Mouse (Mus musculus) bone marrow, adult 2 months (tissue): ENCODE measurements around the gene Ubp1. TPM values are rescaled to one million over a fixed set of nuclear protein-coding genes. Genes with fewer than 3 reads are reported as not detected.

Experiments
- H3K27ac ChIP-seq: fragments of 200-500 bp; 2 replicates; pipeline ENCODE4 v1.5.1; 2012; ENCODE audit warnings: low read depth, mild to moderate bottlenecking, control low read depth, inconsistent platforms, low read length; ENCODE audit not compliant: control insufficient read depth, poor library complexity, insufficient read depth
- H3K4me1 ChIP-seq: fragments of 200-500 bp; 2 replicates; pipeline ENCODE4 v1.6.1; 2011; ENCODE audit warnings: low read length; ENCODE audit not compliant: control insufficient read depth, insufficient read depth
- H3K4me3 ChIP-seq: fragments of 200-500 bp; replicated peaks from 2 replicates; pipeline ENCODE3; 2011; ENCODE audit warnings: mild to moderate bottlenecking, low read depth, low read length, control low read depth; ENCODE audit not compliant: control insufficient read depth
- CTCF ChIP-seq: fragments of 200-500 bp; IDR thresholded peaks from 2 replicates; pipeline ENCODE4 v1.5.1; 2011; ENCODE audit warnings: low read length, control low read depth; ENCODE audit not compliant: control insufficient read depth, insufficient read depth
- POLR2A ChIP-seq: fragments of 200-500 bp; IDR thresholded peaks from 2 replicates; pipeline ENCODE4 v1.6.1; 2011; ENCODE audit warnings: low read depth, mild to moderate bottlenecking, control low read depth, low read length, borderline replicate concordance; ENCODE audit not compliant: control insufficient read depth
- WGBS: fragments of 180-500 bp; shearing (Covaris S2); methylation state at CpG from one replicate; pipeline ENCODE4 v1.1.7; 2018; 5-methylcytosine and 5-hydroxymethylcytosine counted together
- polyA plus RNA-seq: library from polyadenylated mRNA; stranded (reverse); fragments of >200 nt; gene quantifications from 2 replicates; pipeline ENCODE4 v1.2.4, GENCODE M21; 2011; ENCODE audit warnings: low replicate concordance; ENCODE audit not compliant: missing spikeins, insufficient read depth, insufficient read length

Gene Ubp1
- polyA plus RNA-seq, 1 experiment = 110 TPM

DNA sequence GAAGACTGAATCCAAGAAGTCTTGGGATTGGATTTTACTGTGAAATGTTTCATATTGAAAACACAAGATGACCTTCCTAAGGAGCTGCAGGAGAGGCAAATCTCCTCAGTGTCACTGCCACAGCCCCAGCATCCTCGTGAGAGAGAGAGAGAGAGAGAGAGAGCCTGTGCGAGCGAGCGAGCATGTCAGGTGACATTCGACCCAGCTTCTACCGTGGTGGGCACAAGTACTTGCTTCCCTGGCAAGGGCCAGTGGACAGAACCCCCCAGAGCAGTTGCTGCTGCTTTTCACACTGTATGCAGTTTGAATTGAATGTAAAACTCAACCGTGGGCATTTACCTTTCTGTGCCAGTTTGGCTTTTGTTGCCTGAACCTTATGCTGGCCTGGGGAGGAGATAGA, 44.7 kb downstream of the Ubp1 start:
- H3K4me1 ChIP-seq = no peaks in the 10 kb centered on the region
- no peak for TF ChIP-seq CTCF
- TF ChIP-seq POLR2A = no peak
- H3K27ac ChIP-seq = no peak overlapping the region
- WGBS = 88% methylated on average over 7 of the region's 7 CpGs
- no peak overlapping the region for H3K4me3 ChIP-seq

DNA sequence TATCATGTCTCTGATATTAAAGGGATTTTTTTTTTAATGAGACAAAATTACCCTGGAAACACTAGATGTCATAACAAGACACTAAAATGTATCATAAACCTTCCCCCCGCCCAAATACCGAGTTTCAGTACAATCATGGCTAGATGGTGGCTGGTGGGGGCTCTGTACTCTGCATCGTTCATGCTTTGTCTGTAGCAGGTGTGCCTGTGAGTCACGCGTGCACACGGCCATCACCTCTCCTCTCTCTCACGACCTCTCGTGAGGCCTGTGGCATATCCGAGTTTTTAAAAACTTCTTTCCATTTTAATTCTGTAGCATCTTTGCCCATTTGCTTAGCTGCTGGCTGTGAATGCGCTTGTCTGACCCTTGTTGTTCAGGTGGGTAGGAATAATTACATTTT, 45.5 kb downstream of the Ubp1 start:
- no peak for TF ChIP-seq CTCF
- no peak for TF ChIP-seq POLR2A
- Histone ChIP-seq H3K27ac (no peak overlapping the region), H3K4me1 (no peaks in the 10 kb centered on the region), H3K4me3 (no peak overlapping the region)
- WGBS = 94% methylated on average over 10 of the region's 10 CpGs

DNA sequence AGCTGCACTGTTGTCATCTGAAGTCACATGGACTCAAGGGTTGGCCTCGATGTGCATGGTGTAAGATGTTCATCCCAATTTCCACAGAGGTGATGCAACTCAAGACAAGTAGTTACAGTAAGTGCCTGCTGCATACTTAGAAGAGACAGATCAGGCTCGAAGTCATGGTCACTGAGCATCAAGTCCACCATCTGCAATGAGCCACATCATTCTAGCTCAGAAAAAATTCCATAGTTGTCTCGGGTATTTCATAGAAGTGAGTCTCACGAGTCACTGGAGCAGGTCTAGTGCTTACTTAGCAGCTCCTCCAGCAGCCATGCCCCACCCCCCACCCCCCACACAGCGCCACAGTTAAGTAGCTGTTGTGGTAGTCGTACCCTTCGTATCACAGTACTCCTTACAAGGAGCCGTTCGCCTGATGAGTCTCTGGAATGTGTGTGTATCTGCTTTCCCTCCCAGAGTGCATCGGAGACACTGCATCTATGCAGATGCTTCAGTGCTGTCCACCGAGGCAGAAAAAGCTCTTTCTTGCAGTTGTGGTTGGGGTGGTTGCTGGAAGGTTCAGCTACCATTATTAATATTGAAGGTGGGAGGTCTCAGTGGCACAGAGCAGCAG, 46.6 kb downstream of the Ubp1 start:
- Histone ChIP-seq H3K4me3 (no peak overlapping the region), H3K4me1 (no peaks in the 10 kb centered on the region), H3K27ac (no peak overlapping the region)
- 86% methylated on average over 11 of the region's 11 CpGs for WGBS
- TF ChIP-seq POLR2A = no peak
- TF ChIP-seq CTCF = no peak

DNA sequence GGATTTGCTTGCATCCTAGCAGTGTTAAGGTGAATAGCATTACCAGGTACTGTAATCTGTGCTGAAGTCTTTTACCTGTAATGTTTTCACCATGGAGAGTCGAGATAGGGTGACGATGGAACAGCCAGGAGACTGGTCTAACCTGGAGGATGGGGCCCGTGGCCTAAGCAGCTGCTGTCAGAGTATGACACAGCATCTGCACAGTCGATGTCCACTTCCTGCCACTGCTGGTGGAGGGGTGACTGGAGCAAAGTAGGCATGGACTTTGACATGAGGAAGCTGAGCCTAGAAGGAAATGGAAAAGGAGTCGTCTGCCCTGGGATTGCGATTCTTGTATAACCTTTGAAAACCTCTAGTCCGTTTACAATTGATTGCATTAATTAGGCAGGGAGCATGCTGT, 47.9 kb downstream of the Ubp1 start:
- H3K27ac ChIP-seq = no peak overlapping the region
- no peak for TF ChIP-seq CTCF
- no peak for TF ChIP-seq POLR2A
- H3K4me1 ChIP-seq = no peaks in the 10 kb centered on the region
- 39% methylated on average over 7 of the region's 7 CpGs for WGBS
- H3K4me3 ChIP-seq = no peak overlapping the region

DNA sequence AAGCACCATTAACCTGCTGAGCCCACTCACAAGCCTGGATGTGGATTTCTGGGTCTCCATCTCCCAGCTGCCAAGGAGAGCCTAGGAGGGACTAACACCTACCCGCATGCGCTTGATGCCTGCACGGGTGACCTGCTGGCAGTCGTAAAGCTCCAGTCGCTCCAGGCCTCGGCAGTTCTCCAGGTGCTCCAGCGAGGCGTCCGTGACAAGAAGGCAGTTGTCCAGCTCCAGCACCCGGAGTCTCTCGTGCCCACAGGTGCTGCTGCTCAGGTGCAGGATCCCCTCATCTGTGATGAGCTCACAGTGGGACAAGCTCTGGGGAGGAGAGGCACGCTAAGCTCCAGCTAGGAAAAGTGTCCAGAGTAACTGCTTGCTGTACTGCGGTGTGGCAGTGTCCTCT, 48.6 kb downstream of the Ubp1 start:
- no peaks in the 10 kb centered on the region for H3K4me1 ChIP-seq
- 98% methylated on average over 13 of the region's 13 CpGs for WGBS
- H3K27ac ChIP-seq = no peak overlapping the region
- TF ChIP-seq POLR2A (no peak), CTCF (no peak)
- no peak overlapping the region for H3K4me3 ChIP-seq

DNA sequence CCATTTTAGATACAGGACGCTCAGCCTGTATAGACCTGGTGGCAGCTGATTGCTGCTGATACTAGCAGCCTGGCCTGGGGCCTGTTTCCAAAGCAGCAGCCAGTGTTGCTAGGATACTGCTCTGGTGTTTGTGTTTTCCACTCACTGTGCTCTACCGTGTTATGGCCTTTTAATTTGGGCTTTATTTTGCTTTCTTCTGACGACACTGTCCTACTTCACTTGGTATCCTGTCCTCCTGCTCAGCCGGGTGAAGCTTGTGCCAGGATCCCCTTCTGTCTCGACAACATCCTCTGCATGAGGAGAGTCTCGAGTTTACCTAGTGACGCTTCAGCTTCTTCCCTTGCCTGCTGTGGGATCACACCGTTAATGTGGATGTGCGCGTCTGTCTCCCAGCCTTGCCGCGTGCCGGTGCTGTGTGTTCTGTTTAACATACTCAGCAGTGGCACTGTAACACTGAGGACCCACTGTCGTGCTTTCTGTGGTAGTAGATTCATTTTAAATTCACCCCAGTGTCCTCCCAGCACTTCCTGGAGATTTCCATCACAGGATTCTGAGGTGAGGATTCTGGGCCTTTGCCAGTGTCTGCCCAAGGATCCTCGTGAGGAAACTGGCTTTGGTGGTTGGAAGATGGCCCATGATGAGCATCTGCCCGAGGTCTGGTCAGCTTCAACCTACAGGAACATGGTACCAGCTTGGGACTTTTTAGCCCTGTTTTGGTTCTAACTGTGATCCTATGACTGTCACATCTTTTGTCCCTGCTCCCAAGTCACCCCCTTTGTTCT, 50.6 kb downstream of the Ubp1 start:
- 84% methylated on average over 16 of the region's 16 CpGs for WGBS
- no peak overlapping the region for H3K27ac ChIP-seq
- no peaks in the 10 kb centered on the region for H3K4me1 ChIP-seq
- TF ChIP-seq POLR2A (no peak), CTCF (no peak)
- H3K4me3 ChIP-seq = no peak overlapping the region

DNA sequence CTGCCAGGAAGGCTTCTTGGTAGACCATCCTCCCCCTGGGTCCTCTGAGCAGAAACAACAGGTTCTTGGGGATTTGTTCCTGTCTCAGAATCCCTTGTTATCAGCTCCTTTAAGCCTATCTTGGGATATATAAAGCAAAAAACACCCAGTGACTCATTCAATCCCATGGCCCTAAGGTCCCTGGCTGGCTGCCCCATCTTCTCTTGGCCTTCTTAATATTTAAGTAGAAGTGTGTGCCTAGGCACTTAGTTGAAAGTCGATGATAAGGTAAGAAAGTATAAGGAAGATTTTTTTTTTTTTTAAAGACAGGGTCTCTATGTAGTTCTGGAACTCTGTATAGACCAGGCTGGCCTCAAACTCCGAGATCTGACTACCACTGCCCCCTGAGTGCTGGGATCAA, 51.7 kb downstream of the Ubp1 start:
- Histone ChIP-seq H3K4me3 (no peak overlapping the region), H3K27ac (no peak overlapping the region), H3K4me1 (no peaks in the 10 kb centered on the region)
- 89% methylated on average over 2 of the region's 2 CpGs for WGBS
- TF ChIP-seq CTCF (no peak), POLR2A (no peak)

DNA sequence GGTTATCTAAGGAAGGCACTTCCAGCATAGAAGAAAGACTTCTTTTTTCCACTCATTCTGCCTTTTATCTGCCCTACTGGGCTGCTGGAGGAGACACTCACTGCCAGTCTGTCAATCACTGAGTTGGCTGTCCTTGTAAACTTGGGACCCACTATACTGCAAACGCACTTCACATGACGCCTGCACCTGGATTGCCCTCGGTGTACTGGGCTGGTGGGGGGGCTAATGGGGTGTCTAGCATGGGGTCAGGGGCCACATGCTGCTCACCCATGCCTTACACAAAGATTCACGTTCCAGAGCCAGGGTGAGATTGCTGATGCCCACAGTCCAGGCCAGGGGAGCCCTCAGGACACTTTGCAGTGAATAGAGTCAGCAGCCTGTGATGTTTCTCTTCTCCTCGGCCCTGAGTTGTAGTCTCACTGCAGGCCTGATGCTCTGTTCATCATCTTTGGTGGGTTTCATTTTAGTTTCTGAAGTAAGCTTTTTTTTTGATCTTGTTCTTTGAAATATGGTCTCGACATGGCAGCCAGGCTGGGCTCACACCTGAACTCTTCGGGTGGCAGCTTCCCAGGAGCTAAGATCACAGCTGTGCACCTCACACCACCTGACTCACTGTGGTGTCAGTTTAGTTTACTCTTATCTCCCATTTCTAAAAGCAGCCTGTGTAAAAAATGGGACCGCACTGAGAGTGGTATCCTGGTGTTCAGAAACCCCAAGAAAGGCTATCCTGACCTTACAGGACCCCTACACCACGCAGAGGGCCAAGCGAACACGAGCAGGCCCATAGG, 52.3 kb downstream of the Ubp1 start:
- Histone ChIP-seq H3K4me1 (no peaks in the 10 kb centered on the region), H3K27ac (no peak overlapping the region), H3K4me3 (no peak overlapping the region)
- 74% methylated on average over 11 of the region's 11 CpGs for WGBS
- TF ChIP-seq POLR2A (no peak), CTCF (no peak)
